Mouse (Mus musculus): ENCODE data around the gene Ptpn12. TPM values are rescaled to one million over a fixed set of nuclear protein-coding genes. Genes with fewer than 3 reads are reported as not detected.

Ptpn12 gene
- polyA plus RNA-seq, 1 experiment from 2014 or later = 40.1 TPM

GRCm38 (mm10) chr5:20997555-20997954, 58.2 kb downstream of the Ptpn12 start:
- H3K4me2 ChIP-seq (replicated peaks; ENCODE audit: low read depth, low read length) = no peak overlapping the region
- H3K27me3 ChIP-seq (ENCODE audit: control insufficient read depth, insufficient read depth, low read length) = no peaks in the 10 kb centered on the region
- WGBS = 93% methylated on average over 6 of the region's 6 CpGs
- peaks cover 29% of the 10 kb centered on the region for H3K36me3 ChIP-seq (ENCODE audit: control insufficient read depth, insufficient read depth, low read length)
- H3K27ac ChIP-seq (ENCODE audit: low read depth, low read length) = no peak overlapping the region
- ATAC-seq (ENCODE audit: low FRiP score) = no peak
- H3K4me3 ChIP-seq (ENCODE audit: low read depth, low read length) = no peak overlapping the region
- no peak for DNase-seq (ENCODE audit: low spot score)
- H3K4me1 ChIP-seq (replicated peaks; ENCODE audit: control insufficient read depth, insufficient read depth, low read length) = no peaks in the 10 kb centered on the region
- H3K9me3 ChIP-seq (ENCODE audit: control insufficient read depth, low read length) = no peaks in the 10 kb centered on the region
- H3K9ac ChIP-seq (ENCODE audit: low read depth, low read length) = no peak overlapping the region

GRCm38 (mm10) chr5:20990062-20990809, 65.5 kb downstream of the Ptpn12 start:
- Histone ChIP-seq H3K27ac (ENCODE audit: low read depth, low read length) (no peak overlapping the region), H3K4me2 (replicated peaks; ENCODE audit: low read depth, low read length) (no peak overlapping the region), H3K27me3 (ENCODE audit: control insufficient read depth, insufficient read depth, low read length) (no peaks in the 10 kb centered on the region), H3K9ac (ENCODE audit: low read depth, low read length) (no peak overlapping the region), H3K4me1 (replicated peaks; ENCODE audit: control insufficient read depth, insufficient read depth, low read length) (no peaks in the 10 kb centered on the region), H3K4me3 (ENCODE audit: low read depth, low read length) (no peak overlapping the region), H3K36me3 (ENCODE audit: control insufficient read depth, insufficient read depth, low read length) (peaks cover 2% of the 10 kb centered on the region; the same call in 1 of the 2 replicates), H3K9me3 (ENCODE audit: control insufficient read depth, low read length) (no peaks in the 10 kb centered on the region)
- DNase-seq (ENCODE audit: low spot score) (no peak), ATAC-seq (ENCODE audit: low FRiP score) (no peak)
- 96% methylated on average over 8 of the region's 8 CpGs for WGBS

- no peaks in the 10 kb centered on the region for H3K9me3 ChIP-seq (ENCODE audit: control insufficient read depth, low read length)
- ATAC-seq (ENCODE audit: low FRiP score) (no peak), DNase-seq (ENCODE audit: low spot score) (no peak)
- H3K4me2 ChIP-seq (replicated peaks; ENCODE audit: low read depth, low read length) = no peak overlapping the region
- H3K27ac ChIP-seq (ENCODE audit: low read depth, low read length) = no peak overlapping the region
- H3K27me3 ChIP-seq (ENCODE audit: control insufficient read depth, insufficient read depth, low read length) = no peaks in the 10 kb centered on the region
- peaks cover 2% of the 10 kb centered on the region; the same call in 1 of the 2 replicates for H3K36me3 ChIP-seq (ENCODE audit: control insufficient read depth, insufficient read depth, low read length)
- H3K4me3 ChIP-seq (ENCODE audit: low read depth, low read length) = no peak overlapping the region
- H3K9ac ChIP-seq (ENCODE audit: low read depth, low read length) = no peak overlapping the region
- no peaks in the 10 kb centered on the region for H3K4me1 ChIP-seq (replicated peaks; ENCODE audit: control insufficient read depth, insufficient read depth, low read length)
- 96% methylated on average over 8 of the region's 8 CpGs for WGBS
These were observed 69.4 kb downstream of the Ptpn12 start for GRCm38 (mm10) chr5:20986271-20986670.

GRCm38 (mm10) chr5:20983505-20983904, 72.2 kb downstream of the Ptpn12 start:
- H3K4me1 ChIP-seq (replicated peaks; ENCODE audit: control insufficient read depth, insufficient read depth, low read length) = no peaks in the 10 kb centered on the region
- H3K36me3 ChIP-seq (ENCODE audit: control insufficient read depth, insufficient read depth, low read length) = no peaks in the 10 kb centered on the region
- no peak overlapping the region for H3K27ac ChIP-seq (ENCODE audit: low read depth, low read length)
- H3K9me3 ChIP-seq (ENCODE audit: control insufficient read depth, low read length) = no peaks in the 10 kb centered on the region
- H3K9ac ChIP-seq (ENCODE audit: low read depth, low read length) = no peak overlapping the region
- no peak overlapping the region for H3K4me3 ChIP-seq (ENCODE audit: low read depth, low read length)
- H3K27me3 ChIP-seq (ENCODE audit: control insufficient read depth, insufficient read depth, low read length) = no peaks in the 10 kb centered on the region
- H3K4me2 ChIP-seq (replicated peaks; ENCODE audit: low read depth, low read length) = no peak overlapping the region
- DNase-seq (ENCODE audit: low spot score) = no peak
- ATAC-seq (ENCODE audit: low FRiP score) = no peak

- no peak for ATAC-seq (ENCODE audit: low FRiP score)
- 86% methylated on average over 4 of the region's 4 CpGs for WGBS
- H3K4me3 ChIP-seq (ENCODE audit: low read depth, low read length) = no peak overlapping the region
These were observed 81.0 kb downstream of the Ptpn12 start for GRCm38 (mm10) chr5:20974690-20975089.

GRCm38 (mm10) chr5:20973999-20974398, 81.7 kb downstream of the Ptpn12 start:
- ATAC-seq (ENCODE audit: low FRiP score) (no peak), DNase-seq (ENCODE audit: low spot score) (no peak)
- Histone ChIP-seq H3K4me1 (replicated peaks; ENCODE audit: control insufficient read depth, insufficient read depth, low read length) (no peaks in the 10 kb centered on the region), H3K27ac (ENCODE audit: low read depth, low read length) (no peak overlapping the region), H3K4me3 (ENCODE audit: low read depth, low read length) (no peak overlapping the region), H3K9me3 (ENCODE audit: control insufficient read depth, low read length) (no peaks in the 10 kb centered on the region), H3K4me2 (replicated peaks; ENCODE audit: low read depth, low read length) (no peak overlapping the region), H3K36me3 (ENCODE audit: control insufficient read depth, insufficient read depth, low read length) (no peaks in the 10 kb centered on the region), H3K27me3 (ENCODE audit: control insufficient read depth, insufficient read depth, low read length) (no peaks in the 10 kb centered on the region), H3K9ac (ENCODE audit: low read depth, low read length) (no peak overlapping the region)
- 10% methylated on average over 6 of the region's 7 CpGs for WGBS

More at GRCm38 (mm10) chr5:20974690-20975089, 81.0 kb downstream of the Ptpn12 start:
- DNase-seq (ENCODE audit: low spot score) = no peak
- Histone ChIP-seq H3K27ac (ENCODE audit: low read depth, low read length) (no peak overlapping the region), H3K27me3 (ENCODE audit: control insufficient read depth, insufficient read depth, low read length) (no peaks in the 10 kb centered on the region), H3K36me3 (ENCODE audit: control insufficient read depth, insufficient read depth, low read length) (no peaks in the 10 kb centered on the region), H3K4me2 (replicated peaks; ENCODE audit: low read depth, low read length) (no peak overlapping the region), H3K9ac (ENCODE audit: low read depth, low read length) (no peak overlapping the region), H3K4me1 (replicated peaks; ENCODE audit: control insufficient read depth, insufficient read depth, low read length) (no peaks in the 10 kb centered on the region), H3K9me3 (ENCODE audit: control insufficient read depth, low read length) (no peaks in the 10 kb centered on the region)

GRCm38 (mm10) chr5:20973069-20973468, 82.6 kb downstream of the Ptpn12 start:
- 60% methylated on average over 5 of the region's 5 CpGs for WGBS
- Histone ChIP-seq H3K4me3 (ENCODE audit: low read depth, low read length) (no peak overlapping the region), H3K27ac (ENCODE audit: low read depth, low read length) (no peak overlapping the region), H3K9ac (ENCODE audit: low read depth, low read length) (no peak overlapping the region), H3K9me3 (ENCODE audit: control insufficient read depth, low read length) (no peaks in the 10 kb centered on the region), H3K4me2 (replicated peaks; ENCODE audit: low read depth, low read length) (no peak overlapping the region), H3K27me3 (ENCODE audit: control insufficient read depth, insufficient read depth, low read length) (no peaks in the 10 kb centered on the region), H3K36me3 (ENCODE audit: control insufficient read depth, insufficient read depth, low read length) (no peaks in the 10 kb centered on the region), H3K4me1 (replicated peaks; ENCODE audit: control insufficient read depth, insufficient read depth, low read length) (no peaks in the 10 kb centered on the region)
- DNase-seq (ENCODE audit: low spot score) (no peak), ATAC-seq (ENCODE audit: low FRiP score) (no peak)

- no peaks in the 10 kb centered on the region for H3K4me1 ChIP-seq (replicated peaks; ENCODE audit: control insufficient read depth, insufficient read depth, low read length)
- no peak overlapping the region for H3K4me3 ChIP-seq (ENCODE audit: low read depth, low read length)
- peak; percentile 46 for DNase-seq (ENCODE audit: low spot score)
- H3K4me2 ChIP-seq (replicated peaks; ENCODE audit: low read depth, low read length) = no peak overlapping the region
- H3K27ac ChIP-seq (ENCODE audit: low read depth, low read length) = no peak overlapping the region
- H3K9ac ChIP-seq (ENCODE audit: low read depth, low read length) = no peak overlapping the region
- no peak for ATAC-seq (ENCODE audit: low FRiP score)
- H3K36me3 ChIP-seq (ENCODE audit: control insufficient read depth, insufficient read depth, low read length) = no peaks in the 10 kb centered on the region
- H3K27me3 ChIP-seq (ENCODE audit: control insufficient read depth, insufficient read depth, low read length) = no peaks in the 10 kb centered on the region
- no peaks in the 10 kb centered on the region for H3K9me3 ChIP-seq (ENCODE audit: control insufficient read depth, low read length)
- 69% methylated on average over 9 of the region's 9 CpGs for WGBS
These were observed 86.7 kb downstream of the Ptpn12 start for GRCm38 (mm10) chr5:20968963-20969362.

GRCm38 (mm10) chr5:20968493-20968892, 87.2 kb downstream of the Ptpn12 start:
- 75% methylated on average over 9 of the region's 9 CpGs for WGBS
- Histone ChIP-seq H3K9me3 (ENCODE audit: control insufficient read depth, low read length) (no peaks in the 10 kb centered on the region), H3K4me2 (replicated peaks; ENCODE audit: low read depth, low read length) (no peak overlapping the region), H3K4me1 (replicated peaks; ENCODE audit: control insufficient read depth, insufficient read depth, low read length) (no peaks in the 10 kb centered on the region), H3K9ac (ENCODE audit: low read depth, low read length) (no peak overlapping the region), H3K27me3 (ENCODE audit: control insufficient read depth, insufficient read depth, low read length) (no peaks in the 10 kb centered on the region), H3K36me3 (ENCODE audit: control insufficient read depth, insufficient read depth, low read length) (no peaks in the 10 kb centered on the region), H3K27ac (ENCODE audit: low read depth, low read length) (no peak overlapping the region), H3K4me3 (ENCODE audit: low read depth, low read length) (no peak overlapping the region)
- DNase-seq (ENCODE audit: low spot score) (no peak), ATAC-seq (ENCODE audit: low FRiP score) (no peak)

Measured in hindbrain, embryonic 11.5 days (tissue).